Mouse (Mus musculus): Measurements from ENCODE around the gene Cxcr4. TPM values are rescaled to one million over a fixed set of nuclear protein-coding genes. Genes with fewer than 3 reads are reported as not detected.

The Cxcr4 gene
- total RNA-seq, 2 experiments from 2014 or later = 35.9 to 37.7 TPM

DNA sequence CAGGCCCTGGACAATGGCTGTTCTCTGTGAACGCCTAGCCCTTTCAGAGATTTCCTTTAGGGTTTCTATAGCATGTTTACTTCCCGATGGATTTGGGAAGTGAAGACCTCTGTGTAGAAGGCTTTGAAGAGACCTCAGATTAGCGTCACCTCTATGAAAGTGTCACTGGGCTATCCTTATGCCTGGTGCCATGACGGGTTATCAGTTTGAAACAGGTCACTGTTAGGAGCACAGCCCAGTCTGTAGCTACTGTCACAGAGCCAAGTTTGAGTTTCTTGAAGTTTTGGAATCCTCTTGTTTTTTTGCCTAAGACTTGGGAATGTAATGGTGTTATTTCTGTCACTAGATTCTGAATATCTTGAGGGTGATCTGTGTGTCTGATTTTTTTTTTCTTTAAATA, 17.0 kb downstream of the Cxcr4 start:
- no peak for DNase-seq (ENCODE audit: low spot score in 2 of 2)

- no peak for DNase-seq (ENCODE audit: low spot score in 2 of 2)
Measured at GRCm38 (mm10) chr1:128571033-128571432, 21.1 kb downstream of the Cxcr4 start.

GRCm38 (mm10) chr1:128569992-128570648, 22.0 kb downstream of the Cxcr4 start:
- no peak for DNase-seq (ENCODE audit: low spot score in 2 of 2)

GRCm38 (mm10) chr1:128567224-128568197, 24.6 kb downstream of the Cxcr4 start:
- DNase-seq (ENCODE audit: low spot score in 2 of 2) = no peak

- DNase-seq (ENCODE audit: low spot score in 2 of 2) = no peak
Measured at GRCm38 (mm10) chr1:128563905-128564304, 28.2 kb downstream of the Cxcr4 start.

- no peak for DNase-seq (ENCODE audit: low spot score in 2 of 2)
Measured at GRCm38 (mm10) chr1:128561325-128561874, 30.7 kb downstream of the Cxcr4 start.

GRCm38 (mm10) chr1:128560452-128561324, 31.4 kb downstream of the Cxcr4 start:
- DNase-seq (ENCODE audit: low spot score in 2 of 2) = no peak

DNA sequence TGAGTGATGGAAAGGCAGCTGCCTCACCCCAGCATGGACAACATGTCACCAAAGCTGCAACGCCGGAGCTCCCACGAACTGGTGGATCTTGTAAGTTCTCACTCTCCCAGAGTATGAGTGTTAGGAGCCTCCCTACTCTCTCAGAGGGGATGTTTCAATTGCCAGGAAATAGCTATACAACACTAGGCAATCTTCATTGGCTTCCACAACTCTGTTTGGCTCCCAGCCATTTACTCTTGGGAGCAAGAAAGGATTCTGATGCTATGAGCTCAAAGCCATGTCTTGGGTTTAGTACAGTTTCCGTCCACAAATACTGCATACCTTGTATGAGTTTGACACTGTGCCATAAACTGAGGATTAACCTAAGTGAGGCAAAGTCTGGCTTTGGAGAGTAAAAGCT, 34.1 kb downstream of the Cxcr4 start:
- DNase-seq (ENCODE audit: low spot score in 2 of 2) = no peak

DNA sequence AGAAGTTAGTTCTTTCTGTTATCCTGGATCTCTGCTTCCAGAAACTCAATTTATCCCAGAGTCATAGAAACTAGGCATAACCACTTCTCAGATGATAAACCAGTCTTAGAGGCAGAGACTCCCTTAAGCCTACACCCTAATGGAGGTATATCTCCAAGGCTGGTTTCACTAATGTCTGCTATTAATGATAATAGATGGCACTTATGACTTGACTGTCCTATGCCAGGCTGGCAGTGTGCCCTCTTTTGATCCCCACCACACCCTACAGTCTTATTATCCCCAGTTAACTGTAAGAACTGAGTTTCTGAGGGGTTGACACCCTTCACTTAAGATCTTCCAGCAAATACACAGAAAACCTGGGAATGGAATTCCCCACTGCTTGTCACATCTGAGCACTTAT, 39.5 kb downstream of the Cxcr4 start:
- DNase-seq (ENCODE audit: low spot score in 2 of 2) = no peak

DNA sequence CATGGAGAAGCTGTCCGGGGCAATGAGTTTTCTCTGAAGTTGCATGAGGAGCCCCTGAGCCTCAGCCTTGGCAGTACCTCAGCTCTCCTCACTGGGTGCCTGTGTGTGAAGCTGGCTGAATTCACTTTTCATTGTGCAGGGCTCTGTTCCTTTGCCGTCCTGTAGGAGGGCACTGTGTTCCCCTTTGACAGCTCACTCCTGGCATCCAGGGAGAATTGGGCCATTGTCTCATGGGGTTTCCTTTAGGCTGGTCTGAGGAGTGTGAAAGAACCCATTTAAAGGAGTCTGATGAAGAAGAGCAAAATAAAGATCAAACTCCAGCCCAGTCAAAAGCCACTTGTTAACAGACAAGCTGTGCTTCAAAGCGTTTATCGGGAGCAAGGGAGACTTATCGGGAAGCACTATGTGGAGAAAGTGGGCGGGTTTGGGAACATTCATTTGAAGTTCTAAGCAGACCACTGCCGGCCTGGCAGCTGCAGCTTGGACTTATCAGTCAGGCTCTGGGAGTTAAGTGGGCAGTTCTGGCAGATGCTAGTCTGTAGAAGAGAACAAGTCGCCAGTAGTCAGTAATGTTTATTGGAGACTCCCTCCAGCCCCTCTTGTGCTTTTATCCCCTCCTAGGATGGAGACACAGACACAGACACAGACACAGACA, 40.2 kb downstream of the Cxcr4 start:
- no peak for DNase-seq (ENCODE audit: low spot score in 2 of 2)

- DNase-seq (ENCODE audit: low spot score in 2 of 2) = no peak
Measured at GRCm38 (mm10) chr1:128549442-128549841, 42.7 kb downstream of the Cxcr4 start.

DNA sequence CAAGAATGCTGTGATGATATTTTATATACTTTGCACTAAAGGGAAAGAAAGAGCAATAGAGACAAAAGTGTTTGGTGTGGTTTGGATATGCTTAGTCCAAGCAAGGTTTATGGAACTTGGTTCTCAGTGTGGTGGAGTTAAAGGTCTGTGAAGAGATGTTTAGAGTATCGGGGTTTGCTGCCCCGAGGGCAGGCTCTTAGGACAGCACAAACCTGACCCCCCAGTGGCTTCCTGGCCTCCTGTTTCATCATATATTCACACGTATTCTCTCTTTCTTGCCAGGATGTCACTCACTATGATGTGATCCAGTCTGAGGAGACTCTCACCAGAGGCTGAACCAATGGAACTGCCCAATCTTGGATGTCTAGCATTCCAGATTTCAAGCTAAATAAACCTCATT, 43.1 kb downstream of the Cxcr4 start:
- DNase-seq (ENCODE audit: low spot score in 2 of 2) = no peak

DNA sequence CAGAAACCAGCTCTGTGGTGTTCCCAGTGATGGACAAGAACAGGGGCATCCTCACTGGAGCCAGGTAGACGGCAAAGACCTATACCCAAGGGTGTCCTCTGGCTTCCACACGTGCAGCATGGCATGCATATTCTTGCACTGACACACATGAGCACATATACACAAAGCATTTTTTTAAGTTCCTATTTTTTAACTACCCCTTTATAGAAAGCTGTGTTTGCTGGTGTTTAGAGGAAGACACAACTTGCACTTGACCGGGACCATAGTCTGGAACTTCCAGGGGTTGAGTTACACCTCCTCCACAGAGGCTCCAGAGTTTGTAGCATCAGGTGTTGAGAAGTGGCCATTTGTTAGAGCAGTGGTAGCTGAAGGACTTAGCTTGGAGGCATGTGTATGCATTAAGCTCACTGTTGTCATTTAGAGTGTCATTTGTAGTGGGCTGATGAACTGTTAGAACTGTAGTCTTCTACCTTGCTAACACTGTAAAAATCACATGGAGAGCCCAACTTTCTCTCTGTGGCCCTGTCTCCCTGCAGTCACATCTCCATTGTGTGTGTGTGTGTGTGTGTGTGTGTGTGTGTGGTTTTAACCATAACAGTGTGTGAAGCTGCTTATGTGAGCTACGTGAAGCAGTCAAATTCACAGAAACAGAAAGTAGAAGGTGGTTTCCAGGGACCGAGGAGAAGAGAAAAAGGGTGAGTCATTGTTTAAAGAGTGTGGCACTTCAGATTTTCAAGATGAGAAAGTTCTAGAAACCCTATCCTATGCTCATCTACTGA, 43.7 kb downstream of the Cxcr4 start:
- no peak for DNase-seq (ENCODE audit: low spot score in 2 of 2)

- no peak for DNase-seq (ENCODE audit: low spot score in 2 of 2)
Measured at GRCm38 (mm10) chr1:128545672-128546071, 46.4 kb downstream of the Cxcr4 start.

DNA sequence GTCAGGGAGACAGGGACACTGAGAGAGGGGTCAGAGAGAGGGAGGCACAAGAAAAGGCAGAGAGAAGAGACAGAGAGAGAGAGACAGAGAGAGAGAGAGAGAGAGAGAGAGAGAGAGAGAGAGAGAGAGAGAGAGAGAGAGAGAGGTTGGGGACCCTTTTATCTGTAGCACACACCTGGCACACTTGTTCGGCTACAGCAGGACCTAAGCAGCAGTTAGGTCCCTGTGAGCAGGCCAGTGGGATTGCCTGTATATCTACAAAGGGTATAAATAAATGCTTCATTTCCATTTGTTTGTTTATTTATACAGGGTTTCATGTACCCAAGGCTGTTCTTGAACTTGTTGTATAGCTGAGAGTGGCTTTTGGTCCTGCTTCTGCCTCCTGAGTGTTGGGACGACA, 49.0 kb downstream of the Cxcr4 start:
- DNase-seq (ENCODE audit: low spot score in 2 of 2) = no peak

DNA sequence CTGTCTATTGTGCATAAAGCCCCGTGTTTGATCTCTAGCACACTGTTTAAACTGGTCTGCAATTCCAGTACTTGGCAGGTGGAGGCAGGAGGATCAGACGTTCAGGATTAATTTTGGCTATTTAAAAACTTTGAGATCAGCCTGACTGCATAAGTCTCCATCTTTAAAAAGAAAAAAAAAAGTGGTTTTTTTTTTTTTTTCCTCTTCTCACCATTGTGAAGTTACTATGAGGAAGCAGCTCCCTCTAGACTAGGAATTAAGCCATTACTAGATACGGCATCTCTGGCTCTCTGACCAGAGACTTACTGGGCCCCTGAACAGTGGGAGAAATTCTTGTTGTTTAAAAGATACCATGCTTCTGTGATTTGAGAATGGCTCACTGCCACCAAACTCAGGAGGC, 49.5 kb downstream of the Cxcr4 start:
- no peak for DNase-seq (ENCODE audit: low spot score in 2 of 2)

- no peak for DNase-seq (ENCODE audit: low spot score in 2 of 2)
Measured at GRCm38 (mm10) chr1:128540213-128540612, 51.9 kb downstream of the Cxcr4 start.

GRCm38 (mm10) chr1:128539555-128539954, 52.5 kb downstream of the Cxcr4 start:
- DNase-seq (ENCODE audit: low spot score in 2 of 2) = no peak

All from adrenal gland, postnatal 4 days (tissue).